9 mouse cellular contexts compared by ENCODE assay signal in the genomic region with DNA sequence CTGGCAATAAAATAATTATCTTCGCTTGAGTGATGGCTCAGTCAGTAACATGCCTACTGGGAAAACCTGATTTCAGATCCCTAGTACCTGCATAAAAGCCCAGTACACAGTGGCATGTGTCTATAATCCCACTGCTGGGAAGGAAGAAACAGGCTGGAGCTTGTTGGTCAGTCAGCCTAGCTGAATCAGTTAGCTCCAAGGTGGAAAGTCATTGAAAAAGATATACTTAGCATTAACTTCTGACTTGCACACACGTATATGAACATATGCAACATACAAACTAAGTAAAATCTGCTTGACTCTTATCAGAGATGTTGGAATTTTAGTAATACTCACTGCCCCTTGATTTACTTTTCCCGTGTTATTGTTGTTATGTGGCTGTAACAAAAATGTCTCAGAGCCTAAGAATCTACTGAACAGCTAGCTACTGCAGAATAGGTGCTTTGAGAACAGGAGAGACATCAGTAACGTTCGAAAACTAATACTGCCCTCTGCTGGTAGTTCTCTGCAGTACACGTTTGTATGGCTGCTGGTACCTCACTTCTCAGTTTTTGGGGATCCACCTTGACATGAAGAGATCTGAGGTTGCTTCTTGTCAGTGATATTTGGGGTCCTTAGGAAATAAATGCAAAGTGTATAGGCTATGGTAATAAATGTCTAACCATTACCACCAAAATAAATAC. TPM values are rescaled to one million over a fixed set of nuclear protein-coding genes. Genes with fewer than 3 reads are reported as not detected.
DNase-seq lines count a peak whose midpoint lies in the region; ATAC-seq and TF ChIP-seq lines count a peak whose summit lies in the region.
"Had no signal": no experiment of that assay in that cellular context is flagged by ENCODE, and none has a peak within 500 bp of the region (broad histone marks: within the 10 kb centered on the region; RNA-seq: fewer than 3 reads in every experiment).

No protein-coding gene starts in this region.

- intact Hi-C loops in left cerebral cortex, adult 2 months (cut with DNase I) = loop anchor here (1.0 to 5.0 kb wide), 3 partner anchors 87 to 469 kb away; no protein-coding TSS in a partner anchor

- H3K27me3 ChIP-seq in liver, embryonic 12.5 days (replicated peaks) = no peaks in the 10 kb centered on the region; the same call in 1 of the 2 replicates
- no peaks in the 10 kb centered on the region for H3K27me3 ChIP-seq in hindbrain, postnatal 0 days (ENCODE audit: insufficient read depth, low read length)
- peaks cover 3% of the 10 kb centered on the region; the same call in 1 of the 2 replicates for H3K27me3 ChIP-seq in midbrain, embryonic 13.5 days
- no peaks in the 10 kb centered on the region for H3K27me3 ChIP-seq in stomach, postnatal 0 days (ENCODE audit: control insufficient read depth, insufficient read depth, low read length)

- no peaks in the 10 kb centered on the region for H3K9me3 ChIP-seq in liver, embryonic 12.5 days (replicated peaks)
- H3K9me3 ChIP-seq in hindbrain, postnatal 0 days (ENCODE audit: low read length) = no peaks in the 10 kb centered on the region
- H3K9me3 ChIP-seq in midbrain, embryonic 13.5 days = no peaks in the 10 kb centered on the region
- no peaks in the 10 kb centered on the region for H3K9me3 ChIP-seq in stomach, postnatal 0 days (ENCODE audit: control insufficient read depth, low read length)

- H3K4me3 ChIP-seq in liver, embryonic 12.5 days = no peak overlapping the region
- H3K4me3 ChIP-seq in hindbrain, postnatal 0 days (ENCODE audit: low read length) = no peak overlapping the region
- no peak overlapping the region for H3K4me3 ChIP-seq in left cerebral cortex, adult 2 months
- no peak overlapping the region for H3K4me3 ChIP-seq in midbrain, embryonic 13.5 days (replicated peaks)
- no peak overlapping the region for H3K4me3 ChIP-seq in stomach, postnatal 0 days (ENCODE audit: low read depth, low read length)
- H3K4me3 ChIP-seq: erythroblast, embryonic 14.5 days had no signal

- no peak overlapping the region for H3K9ac ChIP-seq in liver, embryonic 12.5 days
- no peak overlapping the region for H3K9ac ChIP-seq in hindbrain, postnatal 0 days (replicated peaks; ENCODE audit: low read length)
- no peak overlapping the region for H3K9ac ChIP-seq in midbrain, embryonic 13.5 days (replicated peaks)
- no peak overlapping the region for H3K9ac ChIP-seq in stomach, postnatal 0 days (ENCODE audit: low read length)

- TF ChIP-seq CTCF in hindbrain, postnatal 0 days (IDR thresholded peaks at IDR 0.05; ENCODE audit: low read depth) = peak; percentile 90
- peak; percentile 90 for TF ChIP-seq CTCF in left cerebral cortex, adult 2 months (IDR thresholded peaks at IDR 0.05)
- TF ChIP-seq CTCF in stomach, postnatal 0 days (IDR thresholded peaks at IDR 0.05; ENCODE audit: low read depth) = peak; percentile 92

- no peaks in the 10 kb centered on the region for H3K36me3 ChIP-seq in liver, embryonic 12.5 days
- no peaks in the 10 kb centered on the region for H3K36me3 ChIP-seq in hindbrain, postnatal 0 days (ENCODE audit: insufficient read depth, low read length)
- H3K36me3 ChIP-seq in midbrain, embryonic 13.5 days = no peaks in the 10 kb centered on the region
- H3K36me3 ChIP-seq in stomach, postnatal 0 days (ENCODE audit: control insufficient read depth, insufficient read depth, low read length) = no peaks in the 10 kb centered on the region

- H3K4me2 ChIP-seq in liver, embryonic 12.5 days = no peak overlapping the region
- no peak overlapping the region for H3K4me2 ChIP-seq in hindbrain, postnatal 0 days (ENCODE audit: low read depth, low read length)
- H3K4me2 ChIP-seq in midbrain, embryonic 13.5 days (replicated peaks) = no peak overlapping the region
- no peak overlapping the region for H3K4me2 ChIP-seq in stomach, postnatal 0 days (replicated peaks; ENCODE audit: low read depth)

- no peaks in the 10 kb centered on the region for H3K4me1 ChIP-seq in liver, embryonic 12.5 days
- H3K4me1 ChIP-seq in hindbrain, postnatal 0 days (ENCODE audit: insufficient read depth, low read length) = no peaks in the 10 kb centered on the region
- no peaks in the 10 kb centered on the region for H3K4me1 ChIP-seq in midbrain, embryonic 13.5 days (replicated peaks)
- no peaks in the 10 kb centered on the region; the same call in 1 of the 2 replicates for H3K4me1 ChIP-seq in stomach, postnatal 0 days (replicated peaks; ENCODE audit: control insufficient read depth, insufficient read depth)

- TF ChIP-seq EP300 in stomach, postnatal 0 days (optimal IDR thresholded peaks at IDR 0.05) = no peak

- 25% methylated on average over 6 of the region's 6 CpGs for WGBS in liver, embryonic 12.5 days (ENCODE audit: insufficient replicate concordance)
- WGBS in hindbrain, postnatal 0 days = 29% methylated on average over 6 of the region's 6 CpGs
- WGBS in midbrain, embryonic 13.5 days = 32% methylated on average over 6 of the region's 6 CpGs
- WGBS in stomach, postnatal 0 days = 28% methylated on average over 6 of the region's 6 CpGs

- H3K27ac ChIP-seq in liver, embryonic 12.5 days = no peak overlapping the region
- H3K27ac ChIP-seq in hindbrain, postnatal 0 days = no peak overlapping the region
- H3K27ac ChIP-seq in left cerebral cortex, adult 2 months = no peak overlapping the region
- H3K27ac ChIP-seq in midbrain, embryonic 13.5 days = no peak overlapping the region
- no peak overlapping the region for H3K27ac ChIP-seq in stomach, postnatal 0 days (replicated peaks)

- no peak for ATAC-seq in liver, embryonic 12.5 days
- peak; percentile 84; the same call in 1 of the 2 replicates for ATAC-seq in hindbrain, postnatal 0 days
- ATAC-seq in midbrain, embryonic 13.5 days = peak; percentile 59; the same call in 1 of the 2 replicates
- no peak for ATAC-seq in stomach, postnatal 0 days (ENCODE audit: low FRiP score, low TSS enrichment)

- DNase-seq in liver = peak; percentile 32
- DNase-seq in brain, embryonic 18.5 days (ENCODE audit: low read depth, low spot score) = peak; percentile 43
- peak; percentile 36 for DNase-seq in fibroblast of lung, adult 2 months (ENCODE audit: low read depth)
- peak; percentile 89 for DNase-seq in hindbrain, postnatal 0 days (ENCODE audit: low spot score)
- DNase-seq in left cerebral cortex, adult 2 months (ENCODE audit: extremely low spot score in 1 of 2, low spot score in 2 of 2) = peak; percentile 63 to 69
- DNase-seq in stomach, postnatal 0 days (ENCODE audit: low spot score) = peak; percentile 45

RNA-seq across cellular contexts. Expression of a gene that starts 16.0 kb away (rescaled TPM):
- 4.8 and 5.3 TPM in 2 replicates for polyA plus RNA-seq in liver, embryonic 12.5 days (2016; fragmentation: Nextera tagmentation; extraction: Ambion mirVana)
- total RNA-seq in hindbrain, postnatal 0 days (2014; rRNA removed) = 2.7 and 6.3 TPM in 2 replicates
- polyA plus RNA-seq in hindbrain, postnatal 0 days (2015; fragmentation: Nextera tagmentation; extraction: Ambion mirVana) = 0.80 and 1.2 TPM in 2 replicates
- 1 to 10 TPM; 1.6 to 3.5 TPM for total RNA-seq in left cerebral cortex, adult 2 months (2021)
- 1.3 and 1.4 TPM in 2 replicates for polyA plus RNA-seq in midbrain, embryonic 13.5 days (2015; fragmentation: Nextera tagmentation; extraction: Ambion mirVana)
- 7.5 and 8.0 TPM in 2 replicates for polyA plus RNA-seq in stomach, postnatal 0 days (2015; fragmentation: Nextera tagmentation; extraction: Ambion mirVana)
- polyA plus RNA-seq: erythroblast, embryonic 14.5 days had no signal

Comparison
In these comparisons a context has a peak if more than half of its experiments do, and no peak if none do; other contexts are left out.
1. DNase-seq: peak in every context shown above with its lines; median percentile 89 in hindbrain, postnatal 0 days; 66 in left cerebral cortex, adult 2 months; 45 in stomach, postnatal 0 days; 43 in brain, embryonic 18.5 days; 36 in fibroblast of lung, adult 2 months; 32 in liver.
2. ATAC-seq: peak in hindbrain, postnatal 0 days (single experiment) and midbrain, embryonic 13.5 days (single experiment); none in liver, embryonic 12.5 days (single experiment) and stomach, postnatal 0 days (single experiment).
3. Peak in every context shown above with its lines, with median percentiles within 50 percentile points of each other: CTCF ChIP-seq.